Mouse (Mus musculus) thymus, adult 2 months (tissue): ENCODE results near the gene Fbxl13. TPM values are rescaled to one million over a fixed set of nuclear protein-coding genes. Genes with fewer than 3 reads are reported as not detected.

ENCODE experiments used
- DNase-seq: peaks from one replicate; pipeline ENCODE4 v3.0.0; 2021
- H3K27ac ChIP-seq: fragments of 200-500 bp; 2 replicates; pipeline ENCODE4 v1.5.1; 2012; ENCODE audit warnings: low read length, control low read depth; ENCODE audit not compliant: control insufficient read depth, insufficient read depth
- H3K27me3 ChIP-seq: fragments of 200-500 bp; 2 replicates; pipeline ENCODE4 v1.6.1; 2012; ENCODE audit warnings: mild to moderate bottlenecking, low read length, moderate library complexity, mixed read lengths; ENCODE audit not compliant: control insufficient read depth, insufficient read depth
- H3K36me3 ChIP-seq: fragments of 200-500 bp; 2 replicates; pipeline ENCODE4 v1.6.1; 2012; ENCODE audit warnings: mild to moderate bottlenecking, low read length, moderate library complexity; ENCODE audit not compliant: control insufficient read depth, insufficient read depth
- H3K4me1 ChIP-seq: fragments of 200-500 bp; replicated peaks from 2 replicates; pipeline ENCODE4 v1.6.1; 2012; ENCODE audit warnings: low read length; ENCODE audit not compliant: control insufficient read depth, insufficient read depth
- H3K4me3 ChIP-seq: fragments of 200-500 bp; 2 replicates; pipeline ENCODE4 v1.5.1; 2012; ENCODE audit warnings: mild to moderate bottlenecking, low read length, control low read depth, moderate library complexity; ENCODE audit not compliant: control insufficient read depth, insufficient read depth
- CTCF ChIP-seq: fragments of 200-500 bp; IDR thresholded peaks from 2 replicates; pipeline ENCODE4 v1.5.1; 2012; ENCODE audit warnings: mild to moderate bottlenecking, control low read depth, low read length, moderate library complexity, borderline replicate concordance; ENCODE audit not compliant: control insufficient read depth, poor library complexity, insufficient read depth; ENCODE audit errors: extremely low read depth
- POLR2A ChIP-seq: fragments of 200-500 bp; IDR thresholded peaks from 2 replicates; pipeline ENCODE4 v1.6.1; 2012; ENCODE audit warnings: mild to moderate bottlenecking, low read length, control low read depth, moderate library complexity; ENCODE audit not compliant: control insufficient read depth, poor library complexity, insufficient read depth; ENCODE audit errors: extremely low read depth
- WGBS: fragments of 180-500 bp; shearing (Covaris S2); methylation state at CpG from one replicate; pipeline ENCODE4 v1.1.7; 2018; 5-methylcytosine and 5-hydroxymethylcytosine counted together
- polyA plus RNA-seq: library from polyadenylated mRNA; depleted of rRNA; stranded (reverse); fragments of >200 nt; gene quantifications from 2 replicates; pipeline ENCODE4 v1.2.3, GENCODE M21; 2012

Fbxl13 gene
- polyA plus RNA-seq, 1 experiment, result 0.12 TPM

- Histone ChIP-seq H3K4me3 (no peak overlapping the region), H3K36me3 (no peaks in the 10 kb centered on the region), H3K4me1 (no peaks in the 10 kb centered on the region), H3K27me3 (no peaks in the 10 kb centered on the region), H3K27ac (no peak overlapping the region)
- TF ChIP-seq CTCF (no peak), POLR2A (no peak)
- DNase-seq, result no peak
- WGBS, result 67% methylated on average over 5 of the region's 5 CpGs
These were observed 35.5 kb upstream of the Fbxl13 start for GRCm38 (mm10) chr5:21680940-21681339.

- no peaks in the 10 kb centered on the region for H3K36me3 ChIP-seq
- WGBS, result 84% methylated on average over 4 of the region's 4 CpGs
- TF ChIP-seq CTCF (no peak), POLR2A (no peak)
- H3K27me3 ChIP-seq, result no peaks in the 10 kb centered on the region
- no peak overlapping the region for H3K4me3 ChIP-seq
- H3K27ac ChIP-seq, result no peak overlapping the region
- no peak for DNase-seq
- no peaks in the 10 kb centered on the region for H3K4me1 ChIP-seq
These were observed 34.6 kb upstream of the Fbxl13 start for GRCm38 (mm10) chr5:21680029-21680428.

GRCm38 (mm10) chr5:21678363-21678762 lies 32.9 kb upstream of the Fbxl13 start:
- TF ChIP-seq POLR2A (no peak), CTCF (no peak)
- H3K4me1 ChIP-seq, result peaks cover under 1% of the 10 kb centered on the region; the same call in 1 of the 2 replicates
- DNase-seq, result no peak
- no peaks in the 10 kb centered on the region for H3K36me3 ChIP-seq
- no peaks in the 10 kb centered on the region for H3K27me3 ChIP-seq
- 96% methylated on average over 9 of the region's 9 CpGs for WGBS
- no peak overlapping the region for H3K27ac ChIP-seq
- H3K4me3 ChIP-seq, result no peak overlapping the region

- H3K4me3 ChIP-seq, result no peak overlapping the region
- H3K27me3 ChIP-seq, result no peaks in the 10 kb centered on the region
- H3K27ac ChIP-seq, result no peak overlapping the region
- TF ChIP-seq POLR2A, result no peak
- no peak for TF ChIP-seq CTCF
- 98% methylated on average over 6 of the region's 6 CpGs for WGBS
- H3K4me1 ChIP-seq, result peaks cover 2% of the 10 kb centered on the region; the same call in 1 of the 2 replicates
- no peaks in the 10 kb centered on the region for H3K36me3 ChIP-seq
- no peak for DNase-seq
These were observed 32.5 kb upstream of the Fbxl13 start for GRCm38 (mm10) chr5:21677939-21678338.

GRCm38 (mm10) chr5:21675494-21675893 lies 30.1 kb upstream of the Fbxl13 start:
- no peak overlapping the region for H3K27ac ChIP-seq
- WGBS, result 97% methylated on average over 23 of the region's 23 CpGs
- H3K27me3 ChIP-seq, result no peaks in the 10 kb centered on the region
- TF ChIP-seq POLR2A, result no peak
- no peak for TF ChIP-seq CTCF
- no peaks in the 10 kb centered on the region for H3K36me3 ChIP-seq
- peaks cover 4% of the 10 kb centered on the region; the same call in 1 of the 2 replicates for H3K4me1 ChIP-seq
- DNase-seq, result no peak
- no peak overlapping the region for H3K4me3 ChIP-seq

- no peaks in the 10 kb centered on the region for H3K27me3 ChIP-seq
- 92% methylated on average over 12 of the region's 12 CpGs for WGBS
- no peaks in the 10 kb centered on the region for H3K36me3 ChIP-seq
- peaks cover 4% of the 10 kb centered on the region; the same call in 1 of the 2 replicates for H3K4me1 ChIP-seq
- no peak overlapping the region for H3K27ac ChIP-seq
- no peak for DNase-seq
- no peak for TF ChIP-seq POLR2A
- TF ChIP-seq CTCF, result no peak
- no peak overlapping the region for H3K4me3 ChIP-seq
These were observed 29.6 kb upstream of the Fbxl13 start for GRCm38 (mm10) chr5:21675019-21675418.

- Histone ChIP-seq H3K4me1 (peaks cover 4% of the 10 kb centered on the region; the same call in 1 of the 2 replicates), H3K27me3 (no peaks in the 10 kb centered on the region), H3K4me3 (no peak overlapping the region), H3K36me3 (no peaks in the 10 kb centered on the region), H3K27ac (peak overlapping the region; percentile 14; the same call in 1 of the 2 replicates)
- DNase-seq, result no peak
- WGBS, result 93% methylated on average over 9 of the region's 9 CpGs
- TF ChIP-seq POLR2A (no peak), CTCF (no peak)
These were observed 28.3 kb upstream of the Fbxl13 start for GRCm38 (mm10) chr5:21673742-21674141.
